Mouse (Mus musculus): Measurements from ENCODE around the gene Cpne5. TPM values are rescaled to one million over a fixed set of nuclear protein-coding genes. Genes with fewer than 3 reads are reported as not detected.

Gene Cpne5
- polyA plus RNA-seq, 2 experiments, result 14.7 TPM

- H3K27me3 ChIP-seq (ENCODE audit: control insufficient read depth, insufficient read depth, low read length), result no peaks in the 10 kb centered on the region
- peaks cover 37% of the 10 kb centered on the region for H3K36me3 ChIP-seq (ENCODE audit: control insufficient read depth, insufficient read depth, low read length)
- no peak overlapping the region for H3K9ac ChIP-seq (ENCODE audit: low read depth, low read length, severe bottlenecking)
- no peaks in the 10 kb centered on the region for H3K9me3 ChIP-seq (ENCODE audit: control insufficient read depth, low read length)
- no peak overlapping the region for H3K4me2 ChIP-seq (replicated peaks; ENCODE audit: low read depth, low read length, severe bottlenecking)
- H3K4me3 ChIP-seq (replicated peaks; ENCODE audit: low read length), result no peak overlapping the region
- H3K27ac ChIP-seq (replicated peaks; ENCODE audit: low read depth, low read length), result no peak overlapping the region
- 62% methylated on average over 9 of the region's 9 CpGs for WGBS
- peak; percentile 66 for DNase-seq (ENCODE audit: low spot score)
- H3K4me1 ChIP-seq (ENCODE audit: control insufficient read depth, insufficient read depth, low read length), result peaks cover 25% of the 10 kb centered on the region
- ATAC-seq (ENCODE audit: low FRiP score, low read depth), result no peak
- no peak for TF ChIP-seq POLR2A (IDR thresholded peaks at IDR 0.05; ENCODE audit: borderline replicate concordance, extremely low read depth, insufficient read depth, insufficient read length)
These were observed 11.5 kb upstream of the Cpne5 start for GRCm38 (mm10) chr17:29249512-29249911.

- H3K4me2 ChIP-seq (replicated peaks; ENCODE audit: low read depth, low read length, severe bottlenecking), result no peak overlapping the region
- no peak for TF ChIP-seq POLR2A (IDR thresholded peaks at IDR 0.05; ENCODE audit: borderline replicate concordance, extremely low read depth, insufficient read depth, insufficient read length)
- WGBS, result 75% methylated on average over 13 of the region's 13 CpGs
- ATAC-seq (ENCODE audit: low FRiP score, low read depth), result no peak
- peaks cover 31% of the 10 kb centered on the region for H3K36me3 ChIP-seq (ENCODE audit: control insufficient read depth, insufficient read depth, low read length)
- H3K9me3 ChIP-seq (ENCODE audit: control insufficient read depth, low read length), result no peaks in the 10 kb centered on the region
- no peak overlapping the region for H3K27ac ChIP-seq (replicated peaks; ENCODE audit: low read depth, low read length)
- H3K4me3 ChIP-seq (replicated peaks; ENCODE audit: low read length), result no peak overlapping the region
- no peak for DNase-seq (ENCODE audit: low spot score)
- H3K27me3 ChIP-seq (ENCODE audit: control insufficient read depth, insufficient read depth, low read length), result no peaks in the 10 kb centered on the region
- no peak overlapping the region for H3K9ac ChIP-seq (ENCODE audit: low read depth, low read length, severe bottlenecking)
- H3K4me1 ChIP-seq (ENCODE audit: control insufficient read depth, insufficient read depth, low read length), result peaks cover 25% of the 10 kb centered on the region
These were observed 9.9 kb upstream of the Cpne5 start for GRCm38 (mm10) chr17:29247881-29248280.

- no peak for TF ChIP-seq POLR2A (IDR thresholded peaks at IDR 0.05; ENCODE audit: borderline replicate concordance, extremely low read depth, insufficient read depth, insufficient read length)
- H3K4me1 ChIP-seq (ENCODE audit: control insufficient read depth, insufficient read depth, low read length), result peaks cover 20% of the 10 kb centered on the region
- no peak overlapping the region for H3K27ac ChIP-seq (replicated peaks; ENCODE audit: low read depth, low read length)
- H3K9me3 ChIP-seq (ENCODE audit: control insufficient read depth, low read length), result no peaks in the 10 kb centered on the region
- peak; percentile 80 for ATAC-seq (ENCODE audit: low FRiP score, low read depth)
- no peaks in the 10 kb centered on the region for H3K27me3 ChIP-seq (ENCODE audit: control insufficient read depth, insufficient read depth, low read length)
- peak; percentile 94 for DNase-seq (ENCODE audit: low spot score)
- peaks cover 24% of the 10 kb centered on the region for H3K36me3 ChIP-seq (ENCODE audit: control insufficient read depth, insufficient read depth, low read length)
- 8% methylated on average over 5 of the region's 5 CpGs for WGBS
- H3K4me3 ChIP-seq (replicated peaks; ENCODE audit: low read length), result no peak overlapping the region
- no peak overlapping the region for H3K9ac ChIP-seq (ENCODE audit: low read depth, low read length, severe bottlenecking)
- no peak overlapping the region for H3K4me2 ChIP-seq (replicated peaks; ENCODE audit: low read depth, low read length, severe bottlenecking)
These were observed 8.6 kb upstream of the Cpne5 start for GRCm38 (mm10) chr17:29246602-29247001.

GRCm38 (mm10) chr17:29245725-29246124, 7.8 kb upstream of the Cpne5 start:
- no peak overlapping the region for H3K27ac ChIP-seq (replicated peaks; ENCODE audit: low read depth, low read length)
- peaks cover 15% of the 10 kb centered on the region for H3K36me3 ChIP-seq (ENCODE audit: control insufficient read depth, insufficient read depth, low read length)
- H3K4me1 ChIP-seq (ENCODE audit: control insufficient read depth, insufficient read depth, low read length), result peaks cover 19% of the 10 kb centered on the region
- no peak overlapping the region for H3K4me2 ChIP-seq (replicated peaks; ENCODE audit: low read depth, low read length, severe bottlenecking)
- no peak overlapping the region for H3K9ac ChIP-seq (ENCODE audit: low read depth, low read length, severe bottlenecking)
- DNase-seq (ENCODE audit: low spot score) (no peak), ATAC-seq (ENCODE audit: low FRiP score, low read depth) (no peak)
- H3K4me3 ChIP-seq (replicated peaks; ENCODE audit: low read length), result no peak overlapping the region
- WGBS, result 37% methylated on average over 7 of the region's 7 CpGs
- no peaks in the 10 kb centered on the region for H3K9me3 ChIP-seq (ENCODE audit: control insufficient read depth, low read length)
- TF ChIP-seq POLR2A (IDR thresholded peaks at IDR 0.05; ENCODE audit: borderline replicate concordance, extremely low read depth, insufficient read depth, insufficient read length), result no peak
- H3K27me3 ChIP-seq (ENCODE audit: control insufficient read depth, insufficient read depth, low read length), result no peaks in the 10 kb centered on the region

- no peak overlapping the region for H3K27ac ChIP-seq (replicated peaks; ENCODE audit: low read depth, low read length)
- DNase-seq (ENCODE audit: low spot score), result no peak
- 10% methylated on average over 11 of the region's 12 CpGs for WGBS
- 0 out of 2 replicates have a peak overlapping the region, but pooled peaks have one; percentile 21 for H3K9ac ChIP-seq (ENCODE audit: low read depth, low read length, severe bottlenecking)
- H3K4me3 ChIP-seq (replicated peaks; ENCODE audit: low read length), result no peak overlapping the region
- no peak for ATAC-seq (ENCODE audit: low FRiP score, low read depth)
- no peaks in the 10 kb centered on the region for H3K27me3 ChIP-seq (ENCODE audit: control insufficient read depth, insufficient read depth, low read length)
- H3K9me3 ChIP-seq (ENCODE audit: control insufficient read depth, low read length), result no peaks in the 10 kb centered on the region
- TF ChIP-seq POLR2A (IDR thresholded peaks at IDR 0.05; ENCODE audit: borderline replicate concordance, extremely low read depth, insufficient read depth, insufficient read length), result no peak
- peaks cover 19% of the 10 kb centered on the region for H3K4me1 ChIP-seq (ENCODE audit: control insufficient read depth, insufficient read depth, low read length)
- peaks cover 7% of the 10 kb centered on the region; the same call in 1 of the 2 replicates for H3K36me3 ChIP-seq (ENCODE audit: control insufficient read depth, insufficient read depth, low read length)
- peak overlapping the region; percentile 21; the same call in 1 of the 2 replicates for H3K4me2 ChIP-seq (replicated peaks; ENCODE audit: low read depth, low read length, severe bottlenecking)
These were observed 6.9 kb upstream of the Cpne5 start for GRCm38 (mm10) chr17:29244912-29245311.

Measured in limb, embryonic 14.5 days (tissue).